Mouse (Mus musculus): ENCODE results near the gene Arhgap19. TPM values are rescaled to one million over a fixed set of nuclear protein-coding genes. Genes with fewer than 3 reads are reported as not detected.

Arhgap19 gene
- polyA plus RNA-seq, 1 experiment from 2014 or later: 23.2 TPM

DNA sequence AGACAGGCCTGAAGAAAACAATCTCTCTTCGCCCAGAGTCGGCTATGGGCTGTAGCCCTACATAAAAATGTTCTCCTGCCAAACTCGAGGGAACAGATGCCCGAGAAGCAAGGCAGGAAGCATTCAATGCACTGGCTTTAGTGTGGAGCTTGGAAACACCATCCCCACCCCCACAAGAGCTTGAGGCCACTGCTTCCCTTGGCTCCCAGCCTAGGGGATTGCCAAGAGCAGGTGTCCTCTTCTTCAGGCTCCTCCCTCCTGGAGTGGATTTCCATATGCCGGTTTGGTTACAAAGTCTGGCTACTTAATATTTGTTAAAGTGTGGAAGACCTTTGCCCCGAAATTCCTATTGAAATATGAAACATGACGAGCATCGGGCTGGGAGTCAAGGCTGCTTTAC is 82.4 kb downstream of the Arhgap19 start:
- no peak overlapping the region for H3K4me3 ChIP-seq
- H3K9me3 ChIP-seq (replicated peaks): no peaks in the 10 kb centered on the region
- WGBS: 64% methylated on average over 8 of the region's 8 CpGs
- no peak overlapping the region for H3K4me2 ChIP-seq (replicated peaks)
- no peak overlapping the region for H3K9ac ChIP-seq
- peaks cover 20% of the 10 kb centered on the region for H3K27me3 ChIP-seq
- peaks cover 40% of the 10 kb centered on the region for H3K4me1 ChIP-seq
- no peak for ATAC-seq (ENCODE audit: low FRiP score)
- no peaks in the 10 kb centered on the region for H3K36me3 ChIP-seq
- no peak overlapping the region for H3K27ac ChIP-seq

Other genes with a start within 250 kb of the Arhgap19 start
- 3.9 and 4.8 TPM in 2 replicates for gene Gm340, start 219.7 kb downstream of the Arhgap19 start, polyA plus RNA-seq (2016; fragmentation: Nextera tagmentation; extraction: Ambion mirVana)
- gene Slit1, start 58.4 kb downstream of the Arhgap19 start, polyA plus RNA-seq (2016; fragmentation: Nextera tagmentation; extraction: Ambion mirVana): 28.9 and 31.9 TPM in 2 replicates
- gene Frat1, start 27.9 kb upstream of the Arhgap19 start, polyA plus RNA-seq (2016; fragmentation: Nextera tagmentation; extraction: Ambion mirVana): 16.8 and 19.4 TPM in 2 replicates
- 14.5 and 15.3 TPM in 2 replicates for gene Frat2, start 46.1 kb upstream of the Arhgap19 start, polyA plus RNA-seq (2016; fragmentation: Nextera tagmentation; extraction: Ambion mirVana)
- gene Rrp12, start 94.1 kb upstream of the Arhgap19 start, polyA plus RNA-seq (2016; fragmentation: Nextera tagmentation; extraction: Ambion mirVana): 18.3 and 20.9 TPM in 2 replicates
- 514 and 546 TPM in 2 replicates for gene Pgam1, start 109.9 kb upstream of the Arhgap19 start, polyA plus RNA-seq (2016; fragmentation: Nextera tagmentation; extraction: Ambion mirVana)
- 63.1 and 64.4 TPM in 2 replicates for gene Exosc1, start 131.4 kb upstream of the Arhgap19 start, polyA plus RNA-seq (2016; fragmentation: Nextera tagmentation; extraction: Ambion mirVana)
- gene Zdhhc16, start 131.4 kb upstream of the Arhgap19 start, polyA plus RNA-seq (2016; fragmentation: Nextera tagmentation; extraction: Ambion mirVana): 75.8 and 76.4 TPM in 2 replicates
- 33.1 and 39.0 TPM in 2 replicates for gene Mms19, start 179.1 kb upstream of the Arhgap19 start, polyA plus RNA-seq (2016; fragmentation: Nextera tagmentation; extraction: Ambion mirVana)
- 15.9 and 16.2 TPM in 2 replicates for gene Ubtd1, start 179.7 kb upstream of the Arhgap19 start, polyA plus RNA-seq (2016; fragmentation: Nextera tagmentation; extraction: Ambion mirVana)
- not detected in 2 replicates for gene Ankrd2, start 234.0 kb upstream of the Arhgap19 start, polyA plus RNA-seq (2016; fragmentation: Nextera tagmentation; extraction: Ambion mirVana)
- 1.1 and 1.3 TPM in 2 replicates for gene Hoga1, start 243.6 kb upstream of the Arhgap19 start, polyA plus RNA-seq (2016; fragmentation: Nextera tagmentation; extraction: Ambion mirVana)